Mouse (Mus musculus): ENCODE results near the gene Slc44a2. TPM values are rescaled to one million over a fixed set of nuclear protein-coding genes. Genes with fewer than 3 reads are reported as not detected.

Gene Slc44a2
- polyA plus RNA-seq, 1 experiment from 2014 or later = 70.4 TPM

DNA sequence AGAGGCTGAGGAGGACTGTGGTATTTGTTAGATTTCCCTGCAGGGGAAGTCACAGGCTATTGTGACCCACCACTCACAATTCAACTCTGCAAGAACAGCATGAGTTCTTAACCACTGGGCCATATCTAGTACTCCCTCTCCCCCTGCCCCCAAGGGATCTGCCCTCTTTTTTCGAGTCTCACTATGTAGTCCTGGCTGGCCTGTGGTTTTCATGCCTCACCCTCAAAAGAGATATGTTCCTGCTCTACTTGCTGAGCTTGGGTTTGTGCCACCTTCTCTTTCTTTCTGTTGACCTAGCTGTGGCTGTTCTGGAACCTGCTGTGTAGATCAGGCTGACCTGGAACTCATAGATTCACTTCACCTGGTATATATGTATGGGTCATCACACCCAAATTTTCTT is 52.0 kb downstream of the Slc44a2 start:
- Histone ChIP-seq H3K9me3 (no peaks in the 10 kb centered on the region), H3K27me3 (ENCODE audit: insufficient read depth, poor library complexity, severe bottlenecking) (no peaks in the 10 kb centered on the region), H3K4me3 (no peak overlapping the region), H3K36me3 (peaks cover 35% of the 10 kb centered on the region), H3K27ac (no peak overlapping the region), H3K4me1 (peaks cover 13% of the 10 kb centered on the region)
- 72% methylated on average over 1 of the region's 1 CpGs for WGBS
- no peak for DNase-seq (ENCODE audit: low spot score)

DNA sequence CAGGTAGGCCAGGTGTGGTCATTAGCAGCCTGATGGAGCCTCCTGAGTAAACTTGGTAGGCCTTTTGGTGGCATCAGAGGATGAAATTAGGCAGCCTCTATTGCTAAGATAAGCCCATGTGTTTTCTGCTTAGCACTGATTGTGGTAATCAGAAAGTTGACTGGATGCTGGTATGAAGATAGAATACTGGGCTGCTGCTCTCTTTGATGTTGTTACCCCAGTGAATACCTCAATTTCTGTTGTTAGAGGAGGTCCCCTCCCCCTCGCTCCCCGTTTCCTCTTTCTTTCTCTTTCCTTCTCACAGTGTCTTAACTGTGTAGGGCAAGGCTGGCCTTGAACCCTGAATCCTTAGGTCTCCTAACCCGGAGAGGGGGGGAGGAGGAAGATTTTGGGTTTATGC is 58.7 kb downstream of the Slc44a2 start:
- WGBS = 74% methylated on average over 3 of the region's 3 CpGs
- H3K27ac ChIP-seq = no peak overlapping the region

GRCm38 (mm10) chr9:21380868-21381267 is 60.4 kb downstream of the Slc44a2 start:
- peaks cover 41% of the 10 kb centered on the region for H3K4me1 ChIP-seq
- H3K27me3 ChIP-seq (ENCODE audit: insufficient read depth, poor library complexity, severe bottlenecking) = no peaks in the 10 kb centered on the region
- H3K27ac ChIP-seq = no peak overlapping the region
- H3K4me3 ChIP-seq = no peak overlapping the region
- peaks cover 22% of the 10 kb centered on the region; the same call in 1 of the 2 replicates for H3K36me3 ChIP-seq
- H3K9me3 ChIP-seq = no peaks in the 10 kb centered on the region
- no peak for DNase-seq (ENCODE audit: low spot score)

More for the DNA sequence above, 58.7 kb downstream of the Slc44a2 start:
- no peaks in the 10 kb centered on the region for H3K9me3 ChIP-seq
- peaks cover 32% of the 10 kb centered on the region; the same call in 1 of the 2 replicates for H3K36me3 ChIP-seq
- no peaks in the 10 kb centered on the region for H3K27me3 ChIP-seq (ENCODE audit: insufficient read depth, poor library complexity, severe bottlenecking)
- no peak for DNase-seq (ENCODE audit: low spot score)
- H3K4me1 ChIP-seq = peaks cover 39% of the 10 kb centered on the region
- H3K4me3 ChIP-seq = no peak overlapping the region

DNA sequence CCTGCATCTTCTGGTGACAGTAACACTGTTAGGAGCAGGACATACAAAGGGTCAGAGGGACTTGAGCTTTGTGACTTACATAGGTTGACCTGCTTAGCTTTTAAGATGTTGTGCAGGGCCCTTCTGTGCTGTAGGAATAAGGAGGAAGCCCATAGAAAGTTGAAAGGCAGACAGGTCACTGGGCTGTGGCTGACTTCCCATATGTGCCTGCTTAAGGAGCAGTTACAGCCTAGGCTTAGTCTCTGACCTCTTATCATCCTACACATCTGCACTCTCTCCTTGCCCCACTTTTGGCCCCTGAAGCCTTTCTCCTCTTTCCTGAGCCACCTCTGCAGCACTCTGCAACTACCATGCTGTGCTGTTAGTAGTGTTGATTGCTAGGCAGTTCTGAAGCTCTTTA is 63.5 kb downstream of the Slc44a2 start:
- no peak for DNase-seq (ENCODE audit: low spot score)

DNA sequence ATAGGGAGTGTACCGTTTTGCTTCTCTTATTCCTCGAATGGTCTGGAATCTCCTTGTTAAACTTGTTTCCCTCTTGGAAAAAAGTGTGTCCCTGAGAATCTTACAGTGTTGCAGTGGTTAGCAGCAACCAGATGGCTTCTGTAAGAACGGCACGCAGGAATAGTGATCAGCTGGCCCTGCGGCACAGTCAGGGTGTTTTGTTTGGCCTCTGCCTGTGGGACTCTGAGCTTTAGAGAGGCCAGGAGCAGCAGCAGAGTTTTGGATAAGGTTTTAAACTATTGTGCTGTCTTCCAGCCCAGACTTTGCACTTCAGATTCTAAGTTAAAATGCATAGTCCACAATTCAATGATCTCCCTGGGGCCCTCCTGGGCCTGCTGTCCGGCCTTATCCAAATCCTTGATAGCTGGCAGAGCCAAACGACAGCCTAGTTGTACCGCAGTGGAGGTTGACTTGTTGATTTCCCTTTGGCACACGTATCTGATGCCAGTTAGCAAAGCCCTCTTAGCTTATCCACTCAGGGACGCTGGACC is 72.2 kb downstream of the Slc44a2 start:
- WGBS = 89% methylated on average over 10 of the region's 10 CpGs
- Histone ChIP-seq H3K27me3 (ENCODE audit: insufficient read depth, poor library complexity, severe bottlenecking) (no peaks in the 10 kb centered on the region), H3K4me3 (no peak overlapping the region), H3K4me1 (no peaks in the 10 kb centered on the region), H3K9me3 (no peaks in the 10 kb centered on the region), H3K36me3 (peaks cover 95% of the 10 kb centered on the region), H3K27ac (no peak overlapping the region)
- no peak for DNase-seq (ENCODE audit: low spot score)

More for the DNA sequence above, 63.5 kb downstream of the Slc44a2 start:
- Histone ChIP-seq H3K9me3 (no peaks in the 10 kb centered on the region), H3K4me3 (no peak overlapping the region), H3K36me3 (peaks cover 29% of the 10 kb centered on the region), H3K27ac (no peak overlapping the region), H3K27me3 (ENCODE audit: insufficient read depth, poor library complexity, severe bottlenecking) (no peaks in the 10 kb centered on the region), H3K4me1 (peaks cover 22% of the 10 kb centered on the region)

- Histone ChIP-seq H3K27me3 (ENCODE audit: insufficient read depth, poor library complexity, severe bottlenecking) (no peaks in the 10 kb centered on the region), H3K4me3 (no peak overlapping the region), H3K9me3 (no peaks in the 10 kb centered on the region), H3K36me3 (peaks cover 97% of the 10 kb centered on the region), H3K27ac (no peak overlapping the region), H3K4me1 (no peaks in the 10 kb centered on the region)
- no peak for DNase-seq (ENCODE audit: low spot score)
- 88% methylated on average over 3 of the region's 3 CpGs for WGBS
Observed at GRCm38 (mm10) chr9:21395692-21396091, 75.2 kb downstream of the Slc44a2 start.

- peaks cover 98% of the 10 kb centered on the region for H3K36me3 ChIP-seq
- no peak for DNase-seq (ENCODE audit: low spot score)
- H3K4me3 ChIP-seq = no peak overlapping the region
- H3K27me3 ChIP-seq (ENCODE audit: insufficient read depth, poor library complexity, severe bottlenecking) = no peaks in the 10 kb centered on the region
- 87% methylated on average over 3 of the region's 3 CpGs for WGBS
- H3K4me1 ChIP-seq = 0 out of 2 replicates have a peak, but pooled peaks cover under 1% of the 10 kb centered on the region
- H3K27ac ChIP-seq = no peak overlapping the region
- H3K9me3 ChIP-seq = no peaks in the 10 kb centered on the region
Observed at GRCm38 (mm10) chr9:21397170-21397569, 76.7 kb downstream of the Slc44a2 start.

- WGBS = 96% methylated on average over 9 of the region's 9 CpGs
- no peak for DNase-seq (ENCODE audit: low spot score)
- peaks cover 98% of the 10 kb centered on the region for H3K36me3 ChIP-seq
- H3K9me3 ChIP-seq = no peaks in the 10 kb centered on the region
- H3K4me3 ChIP-seq = no peak overlapping the region
- peaks cover 10% of the 10 kb centered on the region for H3K4me1 ChIP-seq
- no peak overlapping the region for H3K27ac ChIP-seq
- no peaks in the 10 kb centered on the region for H3K27me3 ChIP-seq (ENCODE audit: insufficient read depth, poor library complexity, severe bottlenecking)
Observed at GRCm38 (mm10) chr9:21401042-21401441, 80.5 kb downstream of the Slc44a2 start.

GRCm38 (mm10) chr9:21402764-21403253 is 82.3 kb downstream of the Slc44a2 start:
- Histone ChIP-seq H3K27ac (no peak overlapping the region), H3K4me1 (peaks cover 10% of the 10 kb centered on the region), H3K27me3 (ENCODE audit: insufficient read depth, poor library complexity, severe bottlenecking) (no peaks in the 10 kb centered on the region), H3K9me3 (no peaks in the 10 kb centered on the region), H3K36me3 (peaks cover 94% of the 10 kb centered on the region), H3K4me3 (no peak overlapping the region)
- 68% methylated on average over 11 of the region's 11 CpGs for WGBS
- no peak for DNase-seq (ENCODE audit: low spot score)

DNA sequence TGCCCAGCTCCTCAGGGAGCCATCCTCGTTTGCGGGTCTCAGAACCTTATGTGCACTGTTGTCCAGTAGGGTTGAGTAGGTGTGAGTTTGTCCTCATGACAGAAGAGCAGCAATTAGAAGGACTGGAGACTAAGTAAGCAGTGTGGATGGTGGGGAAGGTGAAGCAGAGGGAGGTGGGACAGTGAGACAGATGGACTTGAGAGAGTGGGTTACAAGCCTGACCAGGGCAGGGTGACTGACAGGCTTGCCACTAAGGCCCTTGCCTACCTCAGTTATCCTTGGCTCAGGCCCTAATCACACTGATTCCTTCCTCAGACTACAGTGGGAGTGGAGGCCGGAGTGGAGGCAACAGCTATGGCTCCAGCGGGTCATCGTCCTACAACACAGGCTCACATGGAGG is 83.2 kb downstream of the Slc44a2 start:
- DNase-seq (ENCODE audit: low spot score) = no peak
- H3K27me3 ChIP-seq (ENCODE audit: insufficient read depth, poor library complexity, severe bottlenecking) = no peaks in the 10 kb centered on the region
- 95% methylated on average over 5 of the region's 5 CpGs for WGBS
- no peak overlapping the region for H3K27ac ChIP-seq
- peaks cover 10% of the 10 kb centered on the region for H3K4me1 ChIP-seq
- no peak overlapping the region for H3K4me3 ChIP-seq
- H3K9me3 ChIP-seq = no peaks in the 10 kb centered on the region
- peaks cover 86% of the 10 kb centered on the region for H3K36me3 ChIP-seq

Other genes with a start within 250 kb of the Slc44a2 start
- gene Gm49373, start 247.6 kb upstream of the Slc44a2 start, polyA plus RNA-seq (2016; fragmentation: Nextera tagmentation; extraction: Ambion mirVana) = 0.25 and 0.79 TPM in 2 replicates
- gene Fdx1l, start 247.1 kb upstream of the Slc44a2 start, polyA plus RNA-seq (2016; fragmentation: Nextera tagmentation; extraction: Ambion mirVana) = 64.6 and 79.5 TPM in 2 replicates
- gene Gm38431, start 228.7 kb upstream of the Slc44a2 start, polyA plus RNA-seq (2016; fragmentation: Nextera tagmentation; extraction: Ambion mirVana) = 3.2 and 3.4 TPM in 2 replicates
- gene Raver1, start 228.7 kb upstream of the Slc44a2 start, polyA plus RNA-seq (2016; fragmentation: Nextera tagmentation; extraction: Ambion mirVana) = 76.7 and 83.9 TPM in 2 replicates
- gene Tyk2, start 189.5 kb upstream of the Slc44a2 start, polyA plus RNA-seq (2016; fragmentation: Nextera tagmentation; extraction: Ambion mirVana) = 12.6 and 16.5 TPM in 2 replicates
- gene Cdc37, start 170.7 kb upstream of the Slc44a2 start, polyA plus RNA-seq (2016; fragmentation: Nextera tagmentation; extraction: Ambion mirVana) = 286 and 333 TPM in 2 replicates
- gene Pde4a, start 155.0 kb upstream of the Slc44a2 start, polyA plus RNA-seq (2016; fragmentation: Nextera tagmentation; extraction: Ambion mirVana) = 7.5 and 9.0 TPM in 2 replicates
- gene Keap1, start 81.3 kb upstream of the Slc44a2 start, polyA plus RNA-seq (2016; fragmentation: Nextera tagmentation; extraction: Ambion mirVana) = 51.4 and 52.4 TPM in 2 replicates
- 0.46 and 0.47 TPM in 2 replicates for gene S1pr5, start 72.3 kb upstream of the Slc44a2 start, polyA plus RNA-seq (2016; fragmentation: Nextera tagmentation; extraction: Ambion mirVana)
- 50.6 and 57.9 TPM in 2 replicates for gene Atg4d, start 55.4 kb upstream of the Slc44a2 start, polyA plus RNA-seq (2016; fragmentation: Nextera tagmentation; extraction: Ambion mirVana)
- gene Kri1, start 32.7 kb upstream of the Slc44a2 start, polyA plus RNA-seq (2016; fragmentation: Nextera tagmentation; extraction: Ambion mirVana) = 14.5 and 21.3 TPM in 2 replicates
- 69.0 and 93.4 TPM in 2 replicates for gene Cdkn2d, start 29.3 kb upstream of the Slc44a2 start, polyA plus RNA-seq (2016; fragmentation: Nextera tagmentation; extraction: Ambion mirVana)
- 2.0 and 6.1 TPM in 2 replicates for gene Ap1m2, start 8.4 kb upstream of the Slc44a2 start, polyA plus RNA-seq (2016; fragmentation: Nextera tagmentation; extraction: Ambion mirVana)
- gene Ilf3, start 47.2 kb downstream of the Slc44a2 start, polyA plus RNA-seq (2016; fragmentation: Nextera tagmentation; extraction: Ambion mirVana) = 166 and 197 TPM in 2 replicates
- gene Qtrt1, start 91.1 kb downstream of the Slc44a2 start, polyA plus RNA-seq (2016; fragmentation: Nextera tagmentation; extraction: Ambion mirVana) = 38.9 and 51.3 TPM in 2 replicates
- gene Dnm2, start 104.2 kb downstream of the Slc44a2 start, polyA plus RNA-seq (2016; fragmentation: Nextera tagmentation; extraction: Ambion mirVana) = 81.6 and 92.1 TPM in 2 replicates
- 119 and 134 TPM in 2 replicates for gene Tmed1, start 189.6 kb downstream of the Slc44a2 start, polyA plus RNA-seq (2016; fragmentation: Nextera tagmentation; extraction: Ambion mirVana)
- 1.3 and 2.5 TPM in 2 replicates for gene AB124611, start 205.5 kb downstream of the Slc44a2 start, polyA plus RNA-seq (2016; fragmentation: Nextera tagmentation; extraction: Ambion mirVana)
- gene Carm1, start 226.2 kb downstream of the Slc44a2 start, polyA plus RNA-seq (2016; fragmentation: Nextera tagmentation; extraction: Ambion mirVana) = 49.0 and 59.6 TPM in 2 replicates

Measured in heart, embryonic 10.5 days (tissue).